Mouse (Mus musculus) limb, embryonic 11.5 days (tissue): ENCODE data around the gene Gdf7. TPM values are rescaled to one million over a fixed set of nuclear protein-coding genes. Genes with fewer than 3 reads are reported as not detected.

Source experiments
- ATAC-seq: fragments of 200-750 bp; cut with Nextera tagmentation; 2 replicates; pipeline ENCODE4 v1.8.0; 2017; ENCODE audit warnings: low read depth; ENCODE audit not compliant: insufficient number of reproducible peaks, low FRiP score, low TSS enrichment
- DNase-seq: peaks from one replicate; pipeline ENCODE4 v3.0.0-alpha.2; 2015; ENCODE audit warnings: low spot score
- H3K27ac ChIP-seq: fragments of 300-500 bp; sonication (generic); replicated peaks from 2 replicates; pipeline ENCODE4 v1.5.1; 2014; ENCODE audit warnings: low read depth, mild to moderate bottlenecking, low read length
- H3K27me3 ChIP-seq: fragments of 300-500 bp; sonication (generic); 2 replicates; pipeline ENCODE4 v1.6.1; 2014; ENCODE audit warnings: mild to moderate bottlenecking, low read length, mixed read lengths; ENCODE audit not compliant: control insufficient read depth, insufficient read depth
- H3K36me3 ChIP-seq: fragments of 300-500 bp; sonication (generic); 2 replicates; pipeline ENCODE4 v1.6.1; 2014; ENCODE audit warnings: mild to moderate bottlenecking, low read length, moderate library complexity, mixed read lengths; ENCODE audit not compliant: control insufficient read depth, insufficient read depth
- H3K4me1 ChIP-seq: fragments of 300-500 bp; sonication (generic); 2 replicates; pipeline ENCODE4 v1.6.1; 2014; ENCODE audit warnings: low read length, mixed read lengths; ENCODE audit not compliant: control insufficient read depth, insufficient read depth
- H3K4me2 ChIP-seq: fragments of 300-500 bp; sonication (generic); 2 replicates; pipeline ENCODE4 v1.6.1; 2014; ENCODE audit warnings: low read depth, mild to moderate bottlenecking, moderate library complexity; ENCODE audit not compliant: severe bottlenecking
- H3K4me3 ChIP-seq: fragments of 300-500 bp; sonication (generic); 2 replicates; pipeline ENCODE4 v1.5.1; 2014; ENCODE audit warnings: low read depth, low read length
- H3K9ac ChIP-seq: fragments of 300-500 bp; sonication (generic); 2 replicates; pipeline ENCODE4 v1.6.1; 2014; ENCODE audit warnings: mild to moderate bottlenecking, low read length
- H3K9me3 ChIP-seq: fragments of 300-500 bp; sonication (generic); 2 replicates; pipeline ENCODE4 v1.6.1; 2016; ENCODE audit warnings: low read length; ENCODE audit not compliant: control insufficient read depth
- WGBS: fragments of 180-500 bp; shearing (Covaris S2); extraction: QIAGEN DNeasy Blood & Tissue Kit; methylation state at CpG from one replicate; pipeline ENCODE4 v1.1.7; 2014; 5-methylcytosine and 5-hydroxymethylcytosine counted together
- polyA plus RNA-seq: library from polyadenylated mRNA; unstranded; fragments of >200 nt; fragmentation: Nextera tagmentation; extraction: Ambion mirVana; gene quantifications from 2 replicates; pipeline ENCODE4 v1.2.1, GENCODE M21; 2014

Gene Gdf7
- polyA plus RNA-seq, 1 experiment from 2014 or later: 0.13 TPM

DNA sequence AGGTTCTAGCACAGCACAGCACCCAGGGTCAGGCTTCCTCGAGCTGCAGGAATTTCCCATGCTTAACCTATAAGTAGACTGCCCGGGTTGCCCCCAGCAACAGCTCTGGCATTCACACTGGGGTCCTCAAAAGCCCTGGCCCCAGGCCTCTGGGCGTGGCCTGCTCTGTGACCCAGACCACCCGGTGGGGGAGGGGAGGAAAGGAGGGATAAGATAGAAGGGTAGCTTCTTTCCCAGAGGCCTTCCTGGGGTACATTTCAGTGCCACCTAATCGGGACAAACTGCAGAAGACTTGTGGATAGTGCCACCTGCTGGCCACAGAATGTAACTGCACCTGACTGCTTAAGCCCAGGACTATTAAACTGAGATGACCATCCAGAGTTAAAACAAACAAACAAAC, 4.7 kb upstream of the Gdf7 start:
- peak; percentile 83 for DNase-seq
- H3K4me2 ChIP-seq: no peak overlapping the region
- no peak overlapping the region for H3K4me3 ChIP-seq
- peaks cover 43% of the 10 kb centered on the region for H3K27me3 ChIP-seq
- no peaks in the 10 kb centered on the region for H3K36me3 ChIP-seq
- peaks cover 5% of the 10 kb centered on the region; the same call in 1 of the 2 replicates for H3K4me1 ChIP-seq
- ATAC-seq: peak; percentile 19; the same call in 1 of the 2 replicates
- H3K27ac ChIP-seq: no peak overlapping the region
- 10% methylated on average over 5 of the region's 5 CpGs for WGBS
- H3K9ac ChIP-seq: no peak overlapping the region
- no peaks in the 10 kb centered on the region for H3K9me3 ChIP-seq

DNA sequence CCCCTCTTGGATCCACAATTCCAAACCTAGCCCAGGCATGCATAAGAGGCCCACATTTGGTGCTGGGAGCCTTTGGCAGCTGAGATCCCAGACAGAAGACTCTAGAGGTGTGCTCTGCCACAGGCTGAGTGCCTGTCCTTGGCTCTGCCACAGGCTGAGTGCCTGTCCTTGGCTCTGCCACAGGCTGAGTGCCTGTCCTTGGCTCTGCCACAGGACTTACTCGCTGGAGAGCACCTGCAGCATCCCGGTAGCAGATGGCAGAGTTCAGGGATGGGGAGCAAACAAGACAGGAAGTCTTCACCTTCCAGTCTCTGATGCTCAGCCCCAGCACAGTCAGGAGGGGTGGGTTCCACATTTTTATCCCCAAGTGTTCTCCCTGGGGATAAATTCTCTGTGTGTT, 3.5 kb upstream of the Gdf7 start:
- Histone ChIP-seq H3K27ac (no peak overlapping the region), H3K27me3 (peaks cover 49% of the 10 kb centered on the region), H3K9ac (no peak overlapping the region), H3K36me3 (no peaks in the 10 kb centered on the region), H3K9me3 (no peaks in the 10 kb centered on the region), H3K4me1 (peaks cover 9% of the 10 kb centered on the region), H3K4me3 (no peak overlapping the region), H3K4me2 (no peak overlapping the region)
- 56% methylated on average over 2 of the region's 2 CpGs for WGBS
- DNase-seq: no peak
- ATAC-seq: no peak

DNA sequence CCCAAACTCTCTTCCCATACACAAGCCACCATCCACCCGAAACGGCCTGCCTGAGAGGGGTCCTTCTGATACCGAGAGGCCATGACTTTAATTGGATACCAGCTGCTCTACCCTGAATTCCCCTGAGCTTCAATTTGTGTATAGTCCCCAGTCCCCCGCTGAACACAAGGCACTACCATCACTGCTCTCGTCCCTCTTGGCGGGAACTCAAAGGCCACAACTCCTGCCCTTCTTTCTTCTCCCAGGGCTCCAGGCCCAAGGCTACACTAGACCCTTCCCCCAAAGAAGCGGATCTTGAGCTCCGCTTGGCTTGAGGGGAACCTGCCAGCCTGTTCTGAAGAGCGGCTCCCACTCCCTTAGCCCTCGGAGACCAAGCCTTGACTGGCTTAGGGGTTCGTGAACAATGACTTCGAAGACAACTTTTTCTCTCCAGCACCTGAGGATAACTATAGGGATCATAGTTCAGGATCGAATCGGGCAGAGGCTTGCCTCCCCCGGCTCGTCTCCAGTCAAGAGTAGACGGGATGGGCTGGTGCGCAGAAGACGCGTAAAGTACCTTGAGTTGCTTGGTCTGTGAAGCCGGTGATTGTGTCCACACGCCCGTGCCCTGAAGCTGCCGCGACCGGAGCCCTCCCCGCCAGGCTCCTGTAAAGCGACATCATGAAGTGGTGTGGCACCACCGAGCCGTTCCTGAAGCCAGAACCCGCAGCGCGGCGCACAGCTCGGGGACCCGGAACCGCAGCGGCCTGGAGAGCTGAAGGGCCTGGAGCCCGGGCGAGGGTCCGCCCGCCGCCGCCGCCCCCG, 541 bp downstream of the Gdf7 start:
- H3K9ac ChIP-seq: peak overlapping the region; percentile 41
- no peaks in the 10 kb centered on the region for H3K36me3 ChIP-seq
- H3K27ac ChIP-seq: no peak overlapping the region
- 3% methylated on average over 42 of the region's 46 CpGs for WGBS
- H3K9me3 ChIP-seq: no peaks in the 10 kb centered on the region
- peak; percentile 61 for DNase-seq
- peaks cover 83% of the 10 kb centered on the region for H3K27me3 ChIP-seq
- peak overlapping the region; percentile 70 for H3K4me2 ChIP-seq
- ATAC-seq: no peak
- H3K4me3 ChIP-seq: peak overlapping the region; percentile 44
- peaks cover 13% of the 10 kb centered on the region for H3K4me1 ChIP-seq

DNA sequence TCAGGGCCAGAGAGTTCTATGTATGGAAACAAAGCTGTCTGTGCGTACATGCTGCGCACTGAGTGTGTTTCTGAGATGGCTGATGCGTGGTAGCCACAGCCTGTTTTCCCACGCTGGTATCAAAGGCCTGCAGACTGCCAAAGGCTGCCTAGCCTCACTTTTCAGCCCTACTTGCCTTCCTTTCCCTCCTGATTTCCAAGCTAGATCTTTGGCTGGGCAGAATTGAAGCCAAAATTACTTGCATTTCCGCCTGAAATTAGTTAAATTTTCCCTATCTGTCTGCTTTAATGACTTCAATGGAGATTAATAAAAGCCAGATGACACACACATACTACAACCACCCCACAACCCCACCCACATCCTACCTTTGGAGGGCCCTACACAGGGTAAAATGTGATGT, 1.2 kb downstream of the Gdf7 start:
- Histone ChIP-seq H3K9ac (no peak overlapping the region), H3K27me3 (peaks cover 81% of the 10 kb centered on the region), H3K4me3 (no peak overlapping the region), H3K9me3 (no peaks in the 10 kb centered on the region), H3K27ac (no peak overlapping the region), H3K4me2 (no peak overlapping the region), H3K4me1 (peaks cover 13% of the 10 kb centered on the region), H3K36me3 (no peaks in the 10 kb centered on the region)
- ATAC-seq: no peak
- WGBS: 25% methylated on average over 5 of the region's 5 CpGs
- DNase-seq: no peak

DNA sequence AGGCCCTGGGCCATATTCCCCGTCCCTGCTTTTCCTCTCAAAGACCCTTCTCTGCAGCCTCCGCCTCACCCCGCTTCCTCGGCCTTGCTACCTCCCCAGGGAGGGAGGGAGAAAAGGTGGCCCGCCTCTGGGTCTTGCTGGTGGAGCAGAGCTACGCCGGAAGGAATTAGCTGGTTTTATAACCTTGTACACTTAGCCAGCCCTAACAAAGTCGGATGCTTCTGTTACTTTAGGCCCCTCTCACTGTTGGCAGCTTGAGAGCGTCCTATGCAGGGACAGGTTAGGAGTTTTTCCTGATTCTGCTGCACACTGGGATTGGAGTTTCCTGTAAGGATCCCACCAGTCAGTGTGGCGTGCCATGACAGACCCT, 1.7 kb downstream of the Gdf7 start:
- 7% methylated on average over 10 of the region's 10 CpGs for WGBS
- H3K27ac ChIP-seq: no peak overlapping the region
- peak; percentile 58 for DNase-seq
- H3K36me3 ChIP-seq: no peaks in the 10 kb centered on the region
- no peaks in the 10 kb centered on the region for H3K9me3 ChIP-seq
- no peak overlapping the region for H3K4me3 ChIP-seq
- H3K4me1 ChIP-seq: peaks cover 13% of the 10 kb centered on the region
- H3K27me3 ChIP-seq: peaks cover 78% of the 10 kb centered on the region
- ATAC-seq: no peak
- no peak overlapping the region for H3K9ac ChIP-seq
- no peak overlapping the region for H3K4me2 ChIP-seq

DNA sequence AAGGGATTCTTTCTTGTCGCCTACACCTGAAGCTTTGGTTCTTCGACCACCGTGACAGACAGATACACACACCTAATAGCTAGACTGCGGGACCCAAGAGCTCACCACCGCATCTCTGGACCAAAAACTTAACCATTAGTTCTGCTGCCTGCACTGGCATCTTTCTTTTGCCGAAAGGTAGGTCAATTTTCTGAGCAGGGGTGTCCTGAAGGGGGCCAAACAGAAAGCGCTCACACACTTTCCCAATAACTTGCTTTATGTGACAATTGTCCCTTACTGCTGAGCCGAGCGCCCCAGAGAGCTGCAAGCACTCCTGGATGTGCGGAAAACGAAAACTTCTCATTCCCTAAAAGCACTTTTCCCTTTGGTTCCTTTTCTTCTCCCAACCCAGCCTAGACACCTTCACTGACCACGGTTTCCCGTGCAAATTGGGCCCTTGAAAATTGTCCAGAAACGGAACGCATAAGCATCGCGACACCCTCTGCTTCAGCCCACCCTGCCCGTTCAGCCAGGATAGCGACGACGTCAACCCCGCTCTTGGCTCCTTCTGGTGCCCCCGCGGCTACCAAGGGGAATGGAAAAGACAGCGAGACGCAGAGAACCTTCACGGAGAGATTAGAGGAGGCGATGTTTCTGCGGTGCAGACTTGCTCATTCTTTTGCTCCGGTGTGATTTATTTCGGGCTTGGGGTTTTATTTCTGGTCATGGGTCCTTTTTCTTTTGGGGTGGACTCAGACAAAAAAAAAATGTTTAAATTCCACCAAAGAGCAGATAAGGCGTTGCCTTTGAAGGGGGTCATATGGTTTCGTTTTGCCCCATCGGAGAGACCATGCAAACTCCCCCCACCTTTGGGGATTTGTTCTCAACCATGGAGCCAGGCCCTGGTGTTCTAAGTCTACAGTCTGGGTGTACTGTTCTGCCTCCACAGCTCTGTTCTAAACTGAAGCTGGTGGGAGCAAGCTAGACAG, 2.3 kb downstream of the Gdf7 start:
- Histone ChIP-seq H3K4me2 (no peak overlapping the region), H3K4me3 (no peak overlapping the region; the same call in 1 of the 2 replicates), H3K4me1 (peaks cover 13% of the 10 kb centered on the region), H3K36me3 (no peaks in the 10 kb centered on the region), H3K9me3 (no peaks in the 10 kb centered on the region), H3K27ac (no peak overlapping the region), H3K27me3 (peaks cover 74% of the 10 kb centered on the region), H3K9ac (no peak overlapping the region)
- ATAC-seq (no peak), DNase-seq (no peak)
- WGBS: 6% methylated on average over 34 of the region's 34 CpGs

DNA sequence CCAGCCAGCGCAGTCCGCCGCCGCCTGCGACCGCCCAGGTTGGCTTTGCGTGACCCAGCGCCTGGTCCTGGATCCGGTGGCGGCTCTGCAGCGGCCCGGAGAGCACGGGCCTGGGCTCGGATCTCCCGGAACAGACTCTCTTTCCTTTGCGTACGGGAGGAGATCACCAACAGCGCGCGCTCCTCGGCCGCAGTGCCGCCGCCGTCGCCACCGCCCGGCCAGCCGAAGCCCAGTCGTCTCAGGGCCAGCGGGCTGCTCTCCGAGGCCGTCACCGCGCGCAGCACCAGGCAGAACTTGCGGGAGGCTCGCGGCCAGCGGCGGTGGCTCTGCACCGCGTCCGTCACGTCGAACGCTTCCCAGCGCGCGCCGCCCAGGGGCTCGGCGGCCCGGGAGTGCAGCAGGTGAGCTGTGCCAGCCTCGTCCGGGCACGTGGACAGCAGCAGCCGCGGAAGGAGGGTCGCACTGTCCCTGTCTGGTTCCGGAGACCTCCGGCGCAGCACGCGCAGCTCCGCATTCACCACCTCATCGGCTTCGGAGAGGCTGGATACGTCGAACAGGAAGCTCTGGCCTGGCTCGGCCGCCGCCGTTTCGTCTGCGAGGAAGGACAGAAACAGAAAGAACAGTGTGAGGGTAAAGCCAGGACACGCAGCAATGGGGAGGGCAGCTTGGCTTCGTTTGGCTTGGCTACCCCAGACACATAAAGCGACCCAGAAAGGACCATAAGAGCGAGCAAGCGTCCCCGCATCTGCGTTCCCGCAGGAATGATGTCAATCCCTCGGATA, 3.2 kb downstream of the Gdf7 start:
- Histone ChIP-seq H3K36me3 (no peaks in the 10 kb centered on the region), H3K9me3 (no peaks in the 10 kb centered on the region), H3K27ac (no peak overlapping the region), H3K4me2 (peak overlapping the region; percentile 58), H3K9ac (peak overlapping the region; percentile 27; the same call in 1 of the 2 replicates), H3K27me3 (peaks cover 67% of the 10 kb centered on the region), H3K4me3 (peak overlapping the region; percentile 35), H3K4me1 (peaks cover 13% of the 10 kb centered on the region)
- ATAC-seq (no peak), DNase-seq (peak; percentile 67)
- WGBS: 2% methylated on average over 74 of the region's 85 CpGs
